Mouse (Mus musculus) liver, embryonic 14.5 days (tissue): ENCODE measurements around the gene Ppp5c. TPM values are rescaled to one million over a fixed set of nuclear protein-coding genes. Genes with fewer than 3 reads are reported as not detected.

Experiments
- ATAC-seq: fragments of 200-750 bp; cut with Nextera tagmentation; 2 replicates; pipeline ENCODE4 v1.8.0; 2017; ENCODE audit warnings: moderate number of reproducible peaks, mild to moderate bottlenecking, moderate library complexity; ENCODE audit not compliant: insufficient read depth
- DNase-seq, 3 experiments: peaks; one replicate each; pipeline ENCODE4 v3.0.0-alpha.2; 2012 to 2013; ENCODE audit warnings: low read depth in 3 of 3, low spot score in 3 of 3
- H3K27ac ChIP-seq: fragments of 300-500 bp; sonication (generic); 2 replicates; pipeline ENCODE4 v1.5.1; 2014; ENCODE audit warnings: moderate library complexity, mild to moderate bottlenecking, control low read depth, inconsistent platforms
- H3K27me3 ChIP-seq: fragments of 300-500 bp; sonication (generic); 2 replicates; pipeline ENCODE4 v1.6.1; 2014; ENCODE audit warnings: mild to moderate bottlenecking, low read length, moderate library complexity; ENCODE audit not compliant: control insufficient read depth, insufficient read depth
- H3K36me3 ChIP-seq: fragments of 300-500 bp; sonication (generic); replicated peaks from 2 replicates; pipeline ENCODE4 v1.6.1; 2014; ENCODE audit warnings: low read depth; ENCODE audit not compliant: control insufficient read depth, insufficient read depth
- H3K4me1 ChIP-seq, 2 experiments: fragments of 200-500 bp in 1 of 2; fragments of 300-500 bp in 1 of 2; sonication (generic) in 1 of 2; replicated peaks; 2 replicates each; pipeline ENCODE4 v1.6.1; 2012 to 2014; ENCODE audit warnings: antibody characterized with exemption in 1 of 2, inconsistent platforms in 1 of 2, low read length in 1 of 2; ENCODE audit not compliant: control insufficient read depth in 2 of 2, insufficient read depth in 2 of 2
- H3K4me2 ChIP-seq: fragments of 300-500 bp; sonication (generic); 2 replicates; pipeline ENCODE4 v1.6.1; 2014; ENCODE audit warnings: low read depth, mild to moderate bottlenecking, control low read depth, moderate library complexity
- H3K4me3 ChIP-seq, 2 experiments: fragments of 200-500 bp in 1 of 2; fragments of 300-500 bp in 1 of 2; sonication (generic) in 1 of 2; 2 replicates each; pipeline ENCODE4 v1.5.1; 2012 to 2014; ENCODE audit warnings: low read depth in 2 of 2, low read length in 2 of 2, mild to moderate bottlenecking in 2 of 2, control low read depth in 1 of 2, inconsistent platforms in 1 of 2, moderate library complexity in 1 of 2; ENCODE audit not compliant: insufficient read depth in 1 of 2
- H3K9ac ChIP-seq: fragments of 300-500 bp; sonication (generic); replicated peaks from 2 replicates; pipeline ENCODE4 v1.6.1; 2014; ENCODE audit warnings: mild to moderate bottlenecking, control low read depth, moderate library complexity
- H3K9me3 ChIP-seq: fragments of 300-500 bp; sonication (generic); 2 replicates; pipeline ENCODE4 v1.6.1; 2016; ENCODE audit warnings: low read length, mixed read lengths; ENCODE audit not compliant: control insufficient read depth
- CTCF ChIP-seq: IDR thresholded peaks from 2 replicates; pipeline ENCODE4 v1.5.1; 2016; ENCODE audit warnings: antibody characterized with exemption, low read depth, control low read depth
- EP300 ChIP-seq: IDR thresholded peaks from 2 replicates; pipeline ENCODE4 v1.6.1; 2016; ENCODE audit warnings: antibody characterized with exemption, low read depth
- WGBS: fragments of 180-500 bp; shearing (Covaris S2); extraction: QIAGEN DNeasy Blood & Tissue Kit; methylation state at CpG from one replicate; pipeline ENCODE4 v1.1.7; 2014; ENCODE audit not compliant: insufficient replicate concordance; 5-methylcytosine and 5-hydroxymethylcytosine counted together
- polyA plus RNA-seq, 2 experiments: library from polyadenylated mRNA; depleted of rRNA in 1 of 2; stranded (reverse) in 1 of 2; unstranded in 1 of 2; fragments of >200 nt; fragmentation: Nextera tagmentation in 1 of 2; extraction: Ambion mirVana in 1 of 2; gene quantifications; 2 replicates each; pipeline versions ENCODE4 v1.2.1 to v1.2.3; 2012 to 2014

The Ppp5c gene
- polyA plus RNA-seq, 2 experiments = 38.5 to 68.3 TPM

GRCm38 (mm10) chr7:16976298-16976697 is 51.4 kb downstream of the Ppp5c start:
- Histone ChIP-seq H3K9me3 (no peaks in the 10 kb centered on the region), H3K36me3 (no peaks in the 10 kb centered on the region), H3K27me3 (no peaks in the 10 kb centered on the region), H3K4me3 (no peak overlapping the region), H3K4me1 (peaks cover 9 to 25% of the 10 kb centered on the region in 2 experiments), H3K27ac (no peak overlapping the region), H3K4me2 (no peak overlapping the region), H3K9ac (no peak overlapping the region)
- TF ChIP-seq EP300 (no peak), CTCF (no peak)
- ATAC-seq = no peak
- 62% methylated on average over 8 of the region's 8 CpGs for WGBS
- DNase-seq = no peak

- ATAC-seq = no peak
- Histone ChIP-seq H3K9ac (no peak overlapping the region), H3K36me3 (no peaks in the 10 kb centered on the region), H3K27me3 (no peaks in the 10 kb centered on the region), H3K4me2 (no peak overlapping the region), H3K27ac (no peak overlapping the region), H3K4me3 (no peak overlapping the region), H3K4me1 (peaks cover 7 to 13% of the 10 kb centered on the region in 2 experiments), H3K9me3 (no peaks in the 10 kb centered on the region)
- WGBS = 38% methylated on average over 6 of the region's 6 CpGs
- TF ChIP-seq CTCF (no peak), EP300 (no peak)
- DNase-seq = no peak
Observed at GRCm38 (mm10) chr7:16974018-16974417, 53.7 kb downstream of the Ppp5c start.

GRCm38 (mm10) chr7:16971160-16971559 is 56.6 kb downstream of the Ppp5c start:
- DNase-seq (no peak), ATAC-seq (no peak)
- Histone ChIP-seq H3K9me3 (no peaks in the 10 kb centered on the region), H3K9ac (no peak overlapping the region), H3K27me3 (no peaks in the 10 kb centered on the region), H3K4me1 (no peaks in the 10 kb centered on the region), H3K27ac (no peak overlapping the region), H3K4me2 (no peak overlapping the region), H3K4me3 (no peak overlapping the region), H3K36me3 (no peaks in the 10 kb centered on the region)
- TF ChIP-seq CTCF = no peak
- TF ChIP-seq EP300 = no peak
- 34% methylated on average over 3 of the region's 3 CpGs for WGBS

- Histone ChIP-seq H3K27me3 (no peaks in the 10 kb centered on the region), H3K36me3 (no peaks in the 10 kb centered on the region), H3K4me2 (no peak overlapping the region), H3K4me3 (no peak overlapping the region), H3K27ac (no peak overlapping the region), H3K9me3 (no peaks in the 10 kb centered on the region), H3K9ac (no peak overlapping the region), H3K4me1 (no peaks in the 10 kb centered on the region)
- TF ChIP-seq EP300 (no peak), CTCF (no peak)
- ATAC-seq = peak; percentile 53; the same call in 1 of the 2 replicates
- DNase-seq = no peak
- WGBS = 60% methylated on average over 6 of the region's 6 CpGs
Observed at GRCm38 (mm10) chr7:16968414-16968813, 59.3 kb downstream of the Ppp5c start.

- Histone ChIP-seq H3K9me3 (no peaks in the 10 kb centered on the region), H3K27ac (no peak overlapping the region), H3K27me3 (0 out of 2 replicates have a peak, but pooled peaks cover 2% of the 10 kb centered on the region), H3K4me1 (no peaks in the 10 kb centered on the region), H3K4me3 (no peak overlapping the region), H3K36me3 (no peaks in the 10 kb centered on the region), H3K9ac (no peak overlapping the region), H3K4me2 (no peak overlapping the region)
- ATAC-seq = no peak
- TF ChIP-seq CTCF = no peak
- no peak for TF ChIP-seq EP300
- 47% methylated on average over 5 of the region's 5 CpGs for WGBS
- no peak for DNase-seq
Observed at GRCm38 (mm10) chr7:16961678-16962077, 66.0 kb downstream of the Ppp5c start.
